Comparison of ENCODE assay signal across 8 mouse cellular contexts in the genomic region with DNA sequence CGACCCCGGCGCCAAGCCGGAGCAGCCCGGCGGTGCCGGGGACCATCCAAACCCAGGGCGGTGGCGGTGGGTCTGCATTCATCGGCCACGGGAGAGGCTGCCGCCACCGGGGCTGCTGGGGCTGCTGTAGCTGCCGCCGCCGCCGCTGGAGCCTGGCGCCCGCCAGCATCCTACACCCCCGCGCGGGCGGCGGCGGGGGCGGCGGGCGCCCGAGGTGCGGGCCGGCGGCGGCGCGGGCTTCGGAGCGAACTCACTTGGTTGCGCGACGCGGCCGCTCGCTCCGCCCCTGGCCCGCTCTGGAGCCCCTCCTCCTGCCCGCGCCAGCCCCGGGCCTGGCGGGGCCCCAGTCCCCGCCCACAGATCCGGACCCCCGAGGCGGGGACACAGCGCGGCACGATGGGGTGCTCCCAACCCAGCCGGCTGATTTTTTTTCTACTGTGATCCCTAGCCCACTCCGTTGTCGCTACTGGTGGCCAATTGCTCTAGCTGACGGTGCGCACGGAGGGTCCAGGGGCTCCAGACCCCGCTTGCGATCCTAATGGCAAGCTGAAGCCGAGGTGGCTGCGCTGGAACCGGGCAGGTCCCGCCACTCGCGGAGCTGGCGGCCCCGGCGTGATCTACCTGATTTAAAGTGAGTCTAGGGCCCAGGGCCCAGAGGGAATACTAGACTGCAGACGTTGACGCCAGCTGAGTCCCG. TPM values are rescaled to one million over a fixed set of nuclear protein-coding genes. Genes with fewer than 3 reads are reported as not detected.
DNase-seq lines count a peak whose midpoint lies in the region; ATAC-seq and TF ChIP-seq lines count a peak whose summit lies in the region.

A gene (minus strand): TSS at position 246 of the 697 bp plus-strand sequence.

- ATAC-seq in heart, embryonic 16.5 days (replicated peaks; ENCODE audit: extremely low read depth, insufficient read depth, low FRiP score) = 0 out of 2 replicates have a peak, but pooled peaks have one; percentile 37
- no peak for ATAC-seq in intestine, postnatal 0 days
- ATAC-seq in midbrain, embryonic 12.5 days (ENCODE audit: low FRiP score, low read depth) = peak; percentile 85
- no peak for ATAC-seq in erythroid progenitor cell, adult 5-6 weeks (replicated peaks; ENCODE audit: low FRiP score, poor library complexity, severe bottlenecking)

- peaks cover 49% of the 10 kb centered on the region for H3K27me3 ChIP-seq in heart, embryonic 16.5 days (ENCODE audit: control insufficient read depth, insufficient read depth, low read length)
- H3K27me3 ChIP-seq in embryonic facial prominence, embryonic 10.5 days (replicated peaks; ENCODE audit: low read depth, poor library complexity, severe bottlenecking) = peaks cover 48% of the 10 kb centered on the region
- peaks cover 34% of the 10 kb centered on the region for H3K27me3 ChIP-seq in intestine, postnatal 0 days (replicated peaks; ENCODE audit: control insufficient read depth, insufficient read depth, low read length)
- H3K27me3 ChIP-seq in midbrain, embryonic 12.5 days = peaks cover 25% of the 10 kb centered on the region

- no peaks in the 10 kb centered on the region for H3K9me3 ChIP-seq in heart, embryonic 16.5 days (replicated peaks; ENCODE audit: control insufficient read depth, low read length)
- no peaks in the 10 kb centered on the region for H3K9me3 ChIP-seq in embryonic facial prominence, embryonic 10.5 days
- no peaks in the 10 kb centered on the region for H3K9me3 ChIP-seq in intestine, postnatal 0 days (ENCODE audit: control insufficient read depth)
- no peaks in the 10 kb centered on the region for H3K9me3 ChIP-seq in midbrain, embryonic 12.5 days

- H3K9ac ChIP-seq in heart, embryonic 16.5 days (ENCODE audit: low read length) = no peak within 1 kb of the TSS
- H3K9ac ChIP-seq in intestine, postnatal 0 days (ENCODE audit: low read depth, low read length) = no peak within 1 kb of the TSS
- peak within 1 kb of the TSS; percentile 72 for H3K9ac ChIP-seq in midbrain, embryonic 12.5 days (replicated peaks)

- peak within 1 kb of the TSS; percentile 45 for H3K4me3 ChIP-seq in heart, embryonic 16.5 days (ENCODE audit: low read length)
- peak within 1 kb of the TSS; percentile 69 for H3K4me3 ChIP-seq in embryonic facial prominence, embryonic 10.5 days
- peak within 1 kb of the TSS; percentile 36 for H3K4me3 ChIP-seq in intestine, postnatal 0 days (ENCODE audit: low read depth, low read length)
- peak within 1 kb of the TSS; percentile 74 for H3K4me3 ChIP-seq in midbrain, embryonic 12.5 days

- no peak for DNase-seq in heart, postnatal 10 days
- peak; percentile 72 for DNase-seq in R1 (ENCODE audit: low read depth, low spot score)
- DNase-seq in embryonic facial prominence, embryonic 10.5 days (ENCODE audit: low spot score) = peak; percentile 63
- no peak for DNase-seq in gastrocnemius, adult 8-10 months (ENCODE audit: low spot score in 2 of 2)

- no peaks in the 10 kb centered on the region for H3K36me3 ChIP-seq in heart, embryonic 16.5 days (ENCODE audit: control insufficient read depth, insufficient read depth)
- no peaks in the 10 kb centered on the region for H3K36me3 ChIP-seq in embryonic facial prominence, embryonic 10.5 days (replicated peaks)
- no peaks in the 10 kb centered on the region for H3K36me3 ChIP-seq in intestine, postnatal 0 days (ENCODE audit: control insufficient read depth, insufficient read depth)
- H3K36me3 ChIP-seq in midbrain, embryonic 12.5 days = no peaks in the 10 kb centered on the region

- intact Hi-C loops in heart, postnatal 10 days (cut with DNase I) = no loop called here

- H3K4me1 ChIP-seq in heart, embryonic 16.5 days (ENCODE audit: control insufficient read depth, insufficient read depth, low read length) = peaks cover 3% of the 10 kb centered on the region
- peaks cover 20% of the 10 kb centered on the region for H3K4me1 ChIP-seq in embryonic facial prominence, embryonic 10.5 days
- H3K4me1 ChIP-seq in intestine, postnatal 0 days (replicated peaks; ENCODE audit: control insufficient read depth, insufficient read depth, low read length) = no peaks in the 10 kb centered on the region
- H3K4me1 ChIP-seq in midbrain, embryonic 12.5 days = peaks cover 4% of the 10 kb centered on the region

- peak within 1 kb of the TSS; percentile 66 for H3K4me2 ChIP-seq in heart, embryonic 16.5 days (ENCODE audit: low read depth, low read length)
- peak within 1 kb of the TSS; percentile 62 for H3K4me2 ChIP-seq in intestine, postnatal 0 days (replicated peaks; ENCODE audit: low read depth)
- peak within 1 kb of the TSS; percentile 100 for H3K4me2 ChIP-seq in midbrain, embryonic 12.5 days (replicated peaks)

- under 1% methylated on average over 73 of the region's 76 CpGs for WGBS in heart, embryonic 16.5 days
- WGBS in embryonic facial prominence, embryonic 10.5 days = under 1% methylated on average over 74 of the region's 76 CpGs
- WGBS in intestine, postnatal 0 days = under 1% methylated on average over 72 of the region's 76 CpGs
- under 1% methylated on average over 37 of the region's 76 CpGs for WGBS in midbrain, embryonic 12.5 days

- no peak within 1 kb of the TSS for H3K27ac ChIP-seq in heart, embryonic 16.5 days (ENCODE audit: low read length)
- 0 out of 2 replicates have a peak within 1 kb of the TSS, but pooled peaks have one; percentile 10 for H3K27ac ChIP-seq in embryonic facial prominence, embryonic 10.5 days (replicated peaks)
- H3K27ac ChIP-seq in intestine, postnatal 0 days (ENCODE audit: low read depth, low read length) = no peak within 1 kb of the TSS
- H3K27ac ChIP-seq in midbrain, embryonic 12.5 days (replicated peaks) = peak within 1 kb of the TSS; percentile 63

- no peak for TF ChIP-seq CTCF in intestine, postnatal 0 days (IDR thresholded peaks at IDR 0.05; ENCODE audit: low read depth)

RNA-seq across cellular contexts. Expression of the gene that starts here (rescaled TPM):
- polyA plus RNA-seq in heart, embryonic 16.5 days (2015; fragmentation: Nextera tagmentation; extraction: Ambion mirVana) = 0.14 and 0.16 TPM in 2 replicates
- not detected for total RNA-seq in heart, postnatal 10 days (2021)
- polyA plus RNA-seq in embryonic facial prominence, embryonic 10.5 days (2016; fragmentation: Nextera tagmentation; extraction: Ambion mirVana) = 0.77 and 0.87 TPM in 2 replicates
- polyA plus RNA-seq in intestine, postnatal 0 days (2015; fragmentation: Nextera tagmentation; extraction: Ambion mirVana) = 0.29 and 0.55 TPM in 2 replicates
- polyA plus RNA-seq in midbrain, embryonic 12.5 days (2016; fragmentation: Nextera tagmentation; extraction: Ambion mirVana) = 5.5 and 7.1 TPM in 2 replicates
- not detected in 2 replicates for total RNA-seq in erythroid progenitor cell, adult 5-6 weeks (2015; ENCODE audit: low replicate concordance)
- not detected in 2 replicates for total RNA-seq in erythroid progenitor cell, adult 5-6 weeks (2017; ENCODE audit: low replicate concordance)
- not detected for total RNA-seq in gastrocnemius, adult 8-10 months (2022)

Comparison
In these comparisons a context has a peak if more than half of its experiments do, and no peak if none do; other contexts are left out.
1. Peak in ATAC-seq, H3K4me3 ChIP-seq and H3K4me2 ChIP-seq in heart, embryonic 16.5 days; RNA of the gene not detected or under 1 TPM.
2. Peak in DNase-seq, H3K4me3 ChIP-seq and H3K27ac ChIP-seq in embryonic facial prominence, embryonic 10.5 days; RNA of the gene not detected or under 1 TPM.